Mouse (Mus musculus) heart, embryonic 13.5 days (tissue): ENCODE data around the gene Ugt1a6b. TPM values are rescaled to one million over a fixed set of nuclear protein-coding genes. Genes with fewer than 3 reads are reported as not detected.

Experiments
- ATAC-seq: fragments of 200-750 bp; cut with Nextera tagmentation; 2 replicates; pipeline ENCODE4 v1.8.0; 2017; ENCODE audit warnings: moderate TSS enrichment; ENCODE audit not compliant: insufficient number of reproducible peaks, low FRiP score, low TSS enrichment; ENCODE audit errors: extremely low read depth
- H3K27ac ChIP-seq: fragments of 300-500 bp; sonication (generic); replicated peaks from 2 replicates; pipeline ENCODE4 v1.5.1; 2015; ENCODE audit warnings: moderate library complexity, mild to moderate bottlenecking, inconsistent platforms
- H3K27me3 ChIP-seq: fragments of 300-500 bp; sonication (generic); replicated peaks from 2 replicates; pipeline ENCODE4 v1.6.1; 2015; ENCODE audit warnings: mild to moderate bottlenecking, inconsistent platforms
- H3K36me3 ChIP-seq: fragments of 300-500 bp; sonication (generic); 2 replicates; pipeline ENCODE4 v1.6.1; 2015; ENCODE audit warnings: mild to moderate bottlenecking, inconsistent platforms
- H3K4me1 ChIP-seq: fragments of 300-500 bp; sonication (generic); 2 replicates; pipeline ENCODE4 v1.6.1; 2015; ENCODE audit warnings: inconsistent platforms
- H3K4me2 ChIP-seq: fragments of 300-500 bp; sonication (generic); 2 replicates; pipeline ENCODE4 v1.6.1; 2015; ENCODE audit warnings: inconsistent platforms, mild to moderate bottlenecking, moderate library complexity
- H3K4me3 ChIP-seq: fragments of 300-500 bp; sonication (generic); 2 replicates; pipeline ENCODE4 v1.5.1; 2015; ENCODE audit warnings: moderate library complexity, mild to moderate bottlenecking, inconsistent platforms
- H3K9ac ChIP-seq: fragments of 300-500 bp; sonication (generic); 2 replicates; pipeline ENCODE4 v1.6.1; 2015; ENCODE audit warnings: inconsistent platforms, mild to moderate bottlenecking, moderate library complexity
- H3K9me3 ChIP-seq: fragments of 300-500 bp; sonication (generic); 2 replicates; pipeline ENCODE4 v1.6.1; 2016; ENCODE audit warnings: inconsistent platforms
- WGBS: fragments of 180-500 bp; shearing (Covaris S2); methylation state at CpG from one replicate; pipeline ENCODE4 v1.1.7; 2015; ENCODE audit warnings: mixed read lengths; 5-methylcytosine and 5-hydroxymethylcytosine counted together
- polyA plus RNA-seq: library from polyadenylated mRNA; unstranded; fragments of >200 nt; fragmentation: Nextera tagmentation; extraction: Ambion mirVana; gene quantifications from 2 replicates; pipeline ENCODE4 v1.2.1, GENCODE M21; 2015

Ugt1a6b gene
- polyA plus RNA-seq, 1 experiment from 2014 or later, result not detected

GRCm38 (mm10) chr1:88260114-88260513 lies 157.1 kb downstream of the Ugt1a6b start:
- Histone ChIP-seq H3K9ac (no peak overlapping the region), H3K4me2 (no peak overlapping the region), H3K4me1 (peaks cover 37% of the 10 kb centered on the region), H3K9me3 (peaks cover 26% of the 10 kb centered on the region), H3K27me3 (no peaks in the 10 kb centered on the region), H3K27ac (no peak overlapping the region), H3K36me3 (peaks cover 59% of the 10 kb centered on the region), H3K4me3 (no peak overlapping the region)
- ATAC-seq, result no peak
- WGBS, result 69% methylated on average over 6 of the region's 6 CpGs

- 81% methylated on average over 10 of the region's 10 CpGs for WGBS
- H3K4me3 ChIP-seq, result no peak overlapping the region
These were observed 157.7 kb downstream of the Ugt1a6b start for GRCm38 (mm10) chr1:88260604-88261377.

GRCm38 (mm10) chr1:88261706-88262105 lies 158.7 kb downstream of the Ugt1a6b start:
- no peak for ATAC-seq
- peaks cover 43% of the 10 kb centered on the region for H3K4me1 ChIP-seq

More at GRCm38 (mm10) chr1:88260604-88261377, 157.7 kb downstream of the Ugt1a6b start:
- no peak overlapping the region for H3K4me2 ChIP-seq
- peaks cover 19% of the 10 kb centered on the region for H3K9me3 ChIP-seq
- H3K27ac ChIP-seq, result no peak overlapping the region
- peaks cover 65% of the 10 kb centered on the region for H3K36me3 ChIP-seq
- H3K27me3 ChIP-seq, result no peaks in the 10 kb centered on the region
- peaks cover 43% of the 10 kb centered on the region for H3K4me1 ChIP-seq
- no peak overlapping the region for H3K9ac ChIP-seq
- no peak for ATAC-seq

DNA sequence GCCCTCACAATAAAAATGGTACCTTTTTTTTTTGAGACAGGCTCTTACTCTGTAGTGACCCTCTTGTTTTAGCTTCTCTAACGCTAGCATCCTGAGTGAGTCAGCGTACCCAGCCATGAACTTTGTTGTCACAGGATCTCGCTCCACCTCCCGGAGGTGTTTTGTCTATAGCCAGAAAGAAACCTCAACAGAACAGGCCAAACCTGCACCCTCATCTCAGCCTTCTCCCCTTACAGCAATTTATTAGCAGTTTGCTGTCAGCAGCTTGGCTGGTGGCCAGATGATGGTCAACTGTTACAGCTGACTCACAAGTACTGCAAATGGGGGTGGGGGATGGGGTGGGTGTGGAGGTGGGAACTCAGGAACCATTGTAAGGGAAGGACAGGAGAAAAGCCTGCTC lies 159.2 kb downstream of the Ugt1a6b start:
- Histone ChIP-seq H3K27ac (no peak overlapping the region), H3K4me2 (no peak overlapping the region), H3K4me3 (no peak overlapping the region), H3K4me1 (peaks cover 43% of the 10 kb centered on the region), H3K27me3 (no peaks in the 10 kb centered on the region), H3K9me3 (peaks cover 4% of the 10 kb centered on the region), H3K36me3 (peaks cover 80% of the 10 kb centered on the region), H3K9ac (peak overlapping the region; percentile 0; the same call in 1 of the 2 replicates)
- ATAC-seq, result no peak
- WGBS, result 73% methylated on average over 4 of the region's 4 CpGs

More at GRCm38 (mm10) chr1:88261706-88262105, 158.7 kb downstream of the Ugt1a6b start:
- 77% methylated on average over 7 of the region's 7 CpGs for WGBS
- H3K27ac ChIP-seq, result no peak overlapping the region
- peaks cover 10% of the 10 kb centered on the region for H3K9me3 ChIP-seq
- H3K36me3 ChIP-seq, result peaks cover 75% of the 10 kb centered on the region
- H3K9ac ChIP-seq, result no peak overlapping the region
- no peak overlapping the region for H3K4me3 ChIP-seq
- no peaks in the 10 kb centered on the region for H3K27me3 ChIP-seq
- no peak overlapping the region for H3K4me2 ChIP-seq

GRCm38 (mm10) chr1:88262961-88263360 lies 159.9 kb downstream of the Ugt1a6b start:
- Histone ChIP-seq H3K9ac (no peak overlapping the region), H3K4me1 (peaks cover 43% of the 10 kb centered on the region), H3K36me3 (peaks cover 87% of the 10 kb centered on the region), H3K27me3 (no peaks in the 10 kb centered on the region), H3K9me3 (no peaks in the 10 kb centered on the region), H3K4me2 (no peak overlapping the region), H3K27ac (no peak overlapping the region), H3K4me3 (no peak overlapping the region)
- WGBS, result 74% methylated on average over 6 of the region's 6 CpGs
- ATAC-seq, result no peak

DNA sequence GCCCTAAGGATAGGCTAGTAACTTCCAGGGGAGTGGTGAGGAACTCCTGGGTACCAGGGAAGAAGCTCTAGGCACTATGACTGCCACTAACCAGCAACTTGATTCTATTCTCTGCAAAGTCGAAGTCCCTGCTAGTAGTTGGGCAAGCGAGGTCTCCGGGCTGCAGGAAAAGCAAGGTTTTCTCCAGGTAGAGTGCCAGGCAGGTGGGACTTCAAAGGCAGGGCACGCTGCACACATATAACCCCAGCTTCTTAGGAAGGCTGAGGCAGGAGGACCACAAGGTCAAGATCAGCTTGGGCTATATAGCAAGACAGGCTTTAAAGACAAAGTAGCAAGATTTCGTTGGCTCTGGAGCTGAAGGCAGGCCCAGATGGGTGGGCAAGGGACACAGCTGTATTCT lies 160.7 kb downstream of the Ugt1a6b start:
- Histone ChIP-seq H3K9me3 (no peaks in the 10 kb centered on the region), H3K36me3 (peaks cover 95% of the 10 kb centered on the region), H3K4me3 (no peak overlapping the region), H3K4me1 (peaks cover 42% of the 10 kb centered on the region), H3K27me3 (no peaks in the 10 kb centered on the region), H3K9ac (no peak overlapping the region), H3K4me2 (no peak overlapping the region), H3K27ac (no peak overlapping the region)
- ATAC-seq, result no peak
- WGBS, result 90% methylated on average over 5 of the region's 5 CpGs

DNA sequence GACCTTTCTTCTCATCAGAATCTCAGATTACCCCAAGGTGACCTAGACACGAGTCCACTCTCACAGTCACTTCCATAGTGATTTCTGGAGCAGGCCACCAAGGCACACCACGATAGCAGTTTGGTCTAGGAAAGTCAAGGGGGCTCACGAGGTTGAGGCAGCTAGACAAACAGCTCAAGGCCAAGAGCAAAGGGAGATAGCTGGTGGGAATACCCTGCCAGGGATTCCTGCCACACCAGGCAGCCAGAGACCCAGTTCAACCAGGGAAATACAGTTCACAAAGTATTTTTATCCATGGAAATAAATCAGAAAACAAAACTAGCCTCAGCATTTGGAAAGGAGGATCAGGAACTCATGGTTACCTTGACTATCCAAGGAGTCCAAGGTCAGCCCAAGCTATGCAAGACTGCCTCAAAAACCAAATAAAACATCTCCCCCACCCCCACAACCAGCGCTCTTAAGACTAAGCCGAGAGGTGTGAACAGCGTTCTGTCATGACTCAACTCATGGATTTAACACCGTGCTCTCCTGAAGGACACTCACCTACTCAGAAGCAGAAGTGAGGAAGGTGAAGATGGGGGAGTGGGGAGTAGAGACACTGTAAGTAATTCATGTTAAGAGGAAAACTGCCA lies 161.3 kb downstream of the Ugt1a6b start:
- H3K27me3 ChIP-seq, result no peaks in the 10 kb centered on the region
- no peak overlapping the region for H3K4me3 ChIP-seq
- WGBS, result 77% methylated on average over 7 of the region's 7 CpGs
- no peak overlapping the region for H3K4me2 ChIP-seq
- peaks cover 36% of the 10 kb centered on the region for H3K4me1 ChIP-seq
- H3K27ac ChIP-seq, result no peak overlapping the region
- no peaks in the 10 kb centered on the region for H3K9me3 ChIP-seq
- no peak for ATAC-seq
- peaks cover 100% of the 10 kb centered on the region for H3K36me3 ChIP-seq
- H3K9ac ChIP-seq, result no peak overlapping the region

DNA sequence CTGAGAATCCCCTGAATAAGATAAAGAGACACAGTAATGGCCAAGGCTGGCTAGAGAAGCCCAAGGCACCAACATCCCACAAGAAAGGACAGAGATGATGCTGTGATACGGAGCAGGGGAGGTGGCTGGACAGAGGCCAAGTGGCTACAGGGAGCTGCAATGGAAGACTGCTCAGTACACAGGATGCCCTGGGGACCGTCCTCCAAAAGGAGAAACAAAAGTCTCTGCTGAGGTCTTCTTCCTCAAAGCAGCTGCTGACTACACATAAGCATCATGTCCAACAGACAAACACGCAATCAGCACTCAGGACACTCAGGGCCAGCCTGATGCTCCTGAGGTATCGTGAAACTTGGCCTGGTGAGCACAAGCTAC lies 161.8 kb downstream of the Ugt1a6b start:
- Histone ChIP-seq H3K27ac (no peak overlapping the region), H3K9me3 (no peaks in the 10 kb centered on the region), H3K36me3 (peaks cover 100% of the 10 kb centered on the region), H3K9ac (no peak overlapping the region), H3K4me2 (no peak overlapping the region), H3K27me3 (no peaks in the 10 kb centered on the region), H3K4me3 (no peak overlapping the region), H3K4me1 (peaks cover 31% of the 10 kb centered on the region)
- no peak for ATAC-seq
- 69% methylated on average over 4 of the region's 4 CpGs for WGBS

DNA sequence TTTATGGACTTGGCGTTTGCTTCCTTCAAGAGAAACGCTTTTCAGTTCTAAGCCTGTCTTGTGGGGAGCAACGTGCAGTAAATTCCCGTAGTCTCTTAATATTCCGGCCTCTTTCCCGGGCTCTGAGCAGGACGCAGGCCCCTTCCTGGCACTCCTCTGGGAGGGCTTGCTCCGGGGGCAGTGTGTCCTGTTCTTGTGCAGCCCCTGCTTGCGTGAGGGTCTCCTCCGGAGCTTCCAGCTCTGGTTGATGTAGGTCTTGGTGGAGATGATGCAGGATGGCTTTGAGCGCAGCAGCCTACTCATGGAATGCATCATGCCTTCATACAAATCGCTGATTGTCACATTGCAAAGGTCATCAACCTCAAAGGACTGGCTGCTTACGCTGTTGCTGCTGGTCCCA lies 163.1 kb downstream of the Ugt1a6b start:
- ATAC-seq, result no peak
- no peak overlapping the region for H3K9ac ChIP-seq
- H3K9me3 ChIP-seq, result no peaks in the 10 kb centered on the region
- H3K27ac ChIP-seq, result no peak overlapping the region
- 86% methylated on average over 13 of the region's 13 CpGs for WGBS
- peaks cover 91% of the 10 kb centered on the region for H3K36me3 ChIP-seq
- H3K4me2 ChIP-seq, result no peak overlapping the region
- H3K4me3 ChIP-seq, result no peak overlapping the region
- peaks cover 26% of the 10 kb centered on the region for H3K4me1 ChIP-seq
- no peaks in the 10 kb centered on the region for H3K27me3 ChIP-seq

DNA sequence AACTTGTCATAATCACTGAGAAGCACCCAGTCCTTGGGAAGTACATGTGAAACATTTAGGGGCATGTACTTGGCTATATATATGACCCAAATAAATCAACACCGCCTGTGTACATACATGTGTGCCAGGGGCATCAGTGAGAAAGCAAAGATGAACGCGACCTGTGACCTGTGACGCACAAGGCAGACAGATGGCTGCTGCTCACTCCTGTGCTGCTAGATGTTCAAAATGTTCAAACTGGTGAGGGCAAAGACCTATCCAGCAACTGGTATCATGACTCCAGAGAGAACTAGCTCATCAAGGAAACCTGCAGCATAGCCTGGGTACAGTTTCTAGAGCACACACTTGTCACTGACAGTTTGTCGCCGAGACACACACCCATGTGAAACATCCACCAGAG lies 164.4 kb downstream of the Ugt1a6b start:
- Histone ChIP-seq H3K4me2 (no peak overlapping the region), H3K27me3 (no peaks in the 10 kb centered on the region), H3K4me1 (peaks cover 17% of the 10 kb centered on the region), H3K9ac (no peak overlapping the region), H3K4me3 (no peak overlapping the region), H3K27ac (no peak overlapping the region), H3K36me3 (peaks cover 91% of the 10 kb centered on the region), H3K9me3 (no peaks in the 10 kb centered on the region)
- ATAC-seq, result no peak
- WGBS, result 91% methylated on average over 6 of the region's 6 CpGs

- no peak for ATAC-seq
- no peaks in the 10 kb centered on the region for H3K27me3 ChIP-seq
- H3K4me3 ChIP-seq, result no peak overlapping the region
- no peak overlapping the region for H3K9ac ChIP-seq
- no peak overlapping the region for H3K27ac ChIP-seq
- peaks cover 13% of the 10 kb centered on the region for H3K4me1 ChIP-seq
- H3K4me2 ChIP-seq, result no peak overlapping the region
- peaks cover 91% of the 10 kb centered on the region for H3K36me3 ChIP-seq
- no peaks in the 10 kb centered on the region for H3K9me3 ChIP-seq
- WGBS, result 83% methylated on average over 6 of the region's 6 CpGs
These were observed 165.0 kb downstream of the Ugt1a6b start for GRCm38 (mm10) chr1:88268070-88268469.
